ENCODE assay signal across 8 mouse cellular contexts in the genomic region with DNA sequence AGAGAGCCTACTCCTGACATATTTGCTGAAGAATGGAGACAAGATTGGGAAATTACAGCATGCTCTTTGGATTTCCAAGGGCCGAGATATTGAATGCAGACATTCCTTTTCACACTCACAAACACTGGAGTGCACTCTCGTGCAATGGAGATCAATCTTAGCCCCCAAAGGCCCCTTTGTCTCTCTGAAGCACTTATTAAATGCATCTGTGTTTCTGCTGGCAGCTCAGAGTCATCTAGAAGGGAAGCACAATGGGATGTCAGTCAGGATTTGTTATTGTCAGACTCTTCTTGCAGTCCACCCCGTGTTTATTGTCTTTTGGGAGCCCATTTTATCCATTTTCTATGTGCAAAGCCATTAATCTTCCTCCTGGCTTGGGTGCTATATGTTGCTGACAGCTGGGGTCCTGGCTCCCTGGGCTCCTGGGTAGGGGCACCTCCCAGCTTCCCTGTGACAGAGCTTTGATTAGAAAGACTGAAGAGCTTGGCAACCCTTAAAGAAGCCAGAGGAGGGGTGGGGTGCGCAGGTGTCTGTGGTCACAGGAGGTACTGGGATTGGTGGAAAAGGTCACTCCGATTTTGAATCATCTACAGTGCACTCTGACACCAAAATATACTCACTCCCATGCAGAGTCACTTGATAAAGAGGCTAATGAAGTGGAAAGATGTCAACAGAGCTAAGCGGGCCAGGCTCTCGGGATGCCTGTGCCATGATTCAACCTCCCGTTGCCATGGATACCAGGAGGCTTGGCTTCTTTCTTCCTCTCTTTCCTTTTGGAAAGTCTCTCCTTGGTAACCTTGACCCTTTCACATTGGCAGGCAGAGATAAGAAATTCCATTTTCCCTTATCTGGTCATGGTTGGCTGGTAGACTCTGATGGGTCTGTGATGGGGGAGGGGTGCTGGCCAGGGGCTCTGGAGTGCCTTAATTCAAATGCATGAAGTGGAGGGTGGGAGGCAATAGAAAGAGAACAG.
A peak's percentile ranks its signal among the peaks of the same experiment; 100 is the strongest.
DNase-seq lines count a peak whose midpoint lies in the region; ATAC-seq lines count a peak whose summit lies in the region.

No protein-coding gene starts in this region.

- peak overlapping the region; percentile 65 for H3K27ac ChIP-seq in forebrain, embryonic 16.5 days (ENCODE audit: low read length)
- 0 out of 2 replicates have a peak overlapping the region, but pooled peaks have one; percentile 9 for H3K27ac ChIP-seq in kidney, embryonic 15.5 days
- peak overlapping the region; percentile 73 for H3K27ac ChIP-seq in neural tube, embryonic 14.5 days (ENCODE audit: low read depth, low read length)

- H3K4me1 ChIP-seq in forebrain, embryonic 16.5 days (replicated peaks; ENCODE audit: control insufficient read depth, insufficient read depth, low read length) = peaks cover 17% of the 10 kb centered on the region
- H3K4me1 ChIP-seq in kidney, embryonic 15.5 days = peaks cover 18% of the 10 kb centered on the region
- H3K4me1 ChIP-seq in neural tube, embryonic 14.5 days (ENCODE audit: control insufficient read depth, insufficient read depth, low read length) = peaks cover 14% of the 10 kb centered on the region

- no peaks in the 10 kb centered on the region for H3K9me3 ChIP-seq in forebrain, embryonic 16.5 days (ENCODE audit: control insufficient read depth, low read length)
- H3K9me3 ChIP-seq in kidney, embryonic 15.5 days (replicated peaks) = no peaks in the 10 kb centered on the region
- no peaks in the 10 kb centered on the region for H3K9me3 ChIP-seq in neural tube, embryonic 14.5 days (ENCODE audit: control insufficient read depth, low read length)

- H3K4me3 ChIP-seq in forebrain, embryonic 16.5 days (replicated peaks; ENCODE audit: low read length) = no peak overlapping the region
- H3K4me3 ChIP-seq in kidney, embryonic 15.5 days (replicated peaks) = no peak overlapping the region
- no peak overlapping the region for H3K4me3 ChIP-seq in neural tube, embryonic 14.5 days (ENCODE audit: low read depth, low read length)

- no peaks in the 10 kb centered on the region for H3K36me3 ChIP-seq in forebrain, embryonic 16.5 days (ENCODE audit: control insufficient read depth, insufficient read depth)
- H3K36me3 ChIP-seq in kidney, embryonic 15.5 days = no peaks in the 10 kb centered on the region
- no peaks in the 10 kb centered on the region for H3K36me3 ChIP-seq in neural tube, embryonic 14.5 days (ENCODE audit: control insufficient read depth, insufficient read depth, low read length)

- ATAC-seq in forebrain, embryonic 16.5 days = peak; percentile 90
- ATAC-seq in kidney, embryonic 15.5 days (replicated peaks; ENCODE audit: low FRiP score) = 0 out of 2 replicates have a peak, but pooled peaks have one; percentile 36
- ATAC-seq in neural tube, embryonic 14.5 days (ENCODE audit: low read depth) = peak; percentile 78
- no peak for ATAC-seq in erythroid progenitor cell, adult 5-6 weeks (replicated peaks; ENCODE audit: low FRiP score, poor library complexity, severe bottlenecking)

- H3K4me2 ChIP-seq in forebrain, embryonic 16.5 days (ENCODE audit: low read length) = no peak overlapping the region
- no peak overlapping the region for H3K4me2 ChIP-seq in kidney, embryonic 15.5 days
- no peak overlapping the region for H3K4me2 ChIP-seq in neural tube, embryonic 14.5 days (ENCODE audit: low read depth, low read length)

- WGBS in forebrain, embryonic 16.5 days = 7% methylated on average over 8 of the region's 8 CpGs
- WGBS in kidney, embryonic 15.5 days = 51% methylated on average over 8 of the region's 8 CpGs
- WGBS in neural tube, embryonic 14.5 days = 21% methylated on average over 8 of the region's 8 CpGs

- peak; percentile 57 for DNase-seq in cerebellum, postnatal 14 days
- no peak for DNase-seq in cerebellum, adult 9-11 months
- peak; percentile 80 for DNase-seq in adrenal gland, adult 8-10 months
- no peak for DNase-seq in spleen, postnatal 10 days (ENCODE audit: low spot score in 2 of 2)

- no peaks in the 10 kb centered on the region for H3K27me3 ChIP-seq in forebrain, embryonic 16.5 days (replicated peaks; ENCODE audit: control insufficient read depth, insufficient read depth, low read length)
- 0 out of 2 replicates have a peak, but pooled peaks cover 5% of the 10 kb centered on the region for H3K27me3 ChIP-seq in kidney, embryonic 15.5 days
- no peaks in the 10 kb centered on the region for H3K27me3 ChIP-seq in neural tube, embryonic 14.5 days (ENCODE audit: control insufficient read depth, insufficient read depth, low read length)

- no peak overlapping the region for H3K9ac ChIP-seq in forebrain, embryonic 16.5 days (replicated peaks; ENCODE audit: low read depth, low read length)
- no peak overlapping the region for H3K9ac ChIP-seq in kidney, embryonic 15.5 days
- H3K9ac ChIP-seq in neural tube, embryonic 14.5 days (replicated peaks; ENCODE audit: low read depth, low read length) = no peak overlapping the region

Comparison
In these comparisons a context has a peak if more than half of its experiments do, and no peak if none do; other contexts are left out.
1. DNase-seq: peak in cerebellum, postnatal 14 days (2 of 2) and adrenal gland, adult 8-10 months (single experiment); none in cerebellum, adult 9-11 months (single experiment) and spleen, postnatal 10 days (0 of 2).
2. H3K27ac ChIP-seq: peak in every context shown above with its lines; median percentile 73 in neural tube, embryonic 14.5 days; 65 in forebrain, embryonic 16.5 days; 9 in kidney, embryonic 15.5 days.